Mouse (Mus musculus) frontal cortex, adult 2 months (tissue): Measurements from ENCODE around the gene Wdr78. TPM values are rescaled to one million over a fixed set of nuclear protein-coding genes. Genes with fewer than 3 reads are reported as not detected.

ENCODE experiments used
- DNase-seq, 2 experiments: peaks; one replicate each; pipeline ENCODE4 v3.0.0; 2022; ENCODE audit warnings: low spot score in 1 of 2; ENCODE audit errors: extremely low spot score in 1 of 2
- polyA plus RNA-seq: library from polyadenylated mRNA; depleted of rRNA; stranded (reverse); fragments of >200 nt; gene quantifications from 2 replicates; pipeline ENCODE4 v1.2.3, GENCODE M21; 2012; rRNA removed

Wdr78 gene
- 6.0 and 7.0 TPM in 2 replicates for polyA plus RNA-seq

DNA sequence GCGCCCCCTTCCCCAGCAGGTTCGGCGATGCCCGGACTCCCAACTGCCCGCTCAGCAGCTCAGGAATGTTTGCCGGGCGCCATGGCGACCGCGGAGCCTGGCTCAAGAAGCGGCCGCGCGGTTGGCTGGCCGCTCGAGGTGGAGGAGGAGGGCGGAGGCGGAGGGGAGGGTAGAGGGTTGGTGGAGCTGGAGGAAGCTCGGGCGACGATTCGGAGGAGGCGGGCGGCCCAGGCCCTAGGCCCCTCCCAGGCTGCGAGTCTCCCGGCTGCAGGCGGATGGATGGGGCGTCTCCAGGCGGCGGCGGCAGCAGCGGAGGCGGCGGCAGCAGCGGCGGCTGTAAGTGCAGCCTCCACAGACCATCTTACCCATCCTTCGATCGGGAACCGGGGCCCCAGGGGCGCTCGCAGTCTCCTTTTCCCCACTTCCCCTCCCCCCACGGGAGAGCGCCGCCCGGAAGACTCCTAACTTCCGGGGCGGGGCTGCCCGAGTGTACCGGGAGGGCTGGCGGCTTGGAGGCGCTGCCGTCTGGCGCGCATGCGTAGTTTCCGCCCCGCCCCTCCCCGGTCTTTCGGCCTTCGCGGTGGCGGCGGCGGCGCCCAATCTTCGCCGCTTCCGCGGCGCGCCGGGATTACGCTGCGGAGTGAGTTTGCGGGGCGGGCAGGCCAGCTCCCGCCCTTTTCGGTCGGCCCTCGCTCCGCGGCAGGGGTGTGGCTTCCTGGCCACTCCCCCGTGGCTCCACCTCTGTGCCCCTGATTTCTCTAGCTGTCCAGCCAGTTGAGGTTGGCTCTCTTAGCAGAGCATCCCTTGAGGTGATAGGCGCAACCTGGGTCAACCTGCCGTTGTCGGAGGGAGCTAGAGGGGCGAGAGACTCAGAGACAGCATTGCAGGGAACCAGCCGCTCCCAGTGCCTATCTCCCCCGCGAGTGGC is at the start of gene Wdr78, which contains the start of gene Mier1:
Gene Wdr78 (minus strand): TSS at position 372 of the 928 bp plus-strand sequence.
Gene Mier1 (plus strand): TSS at position 207 of the 928 bp plus-strand sequence.
- peak; percentile 85 to 91 for DNase-seq

DNA sequence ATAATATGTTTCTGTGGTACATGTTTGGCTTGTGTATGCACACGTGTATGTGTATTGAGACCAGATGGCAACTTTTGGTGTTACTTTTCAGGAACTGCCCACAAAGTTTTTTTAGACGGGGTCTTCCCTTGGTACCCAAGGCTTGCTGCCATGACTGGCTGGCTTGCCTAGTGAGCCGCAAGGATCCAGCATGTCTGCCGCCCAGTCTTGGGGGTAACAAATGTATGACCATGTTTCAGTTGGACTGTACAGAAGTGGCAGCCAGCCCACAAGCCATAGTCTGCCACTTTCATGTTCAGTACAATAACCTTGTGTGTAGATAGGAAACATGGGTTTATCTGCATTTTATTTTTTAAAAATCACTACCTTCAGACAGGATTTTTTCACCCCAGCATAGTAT is 44.4 kb upstream of the Wdr78 start:
- DNase-seq = no peak

DNA sequence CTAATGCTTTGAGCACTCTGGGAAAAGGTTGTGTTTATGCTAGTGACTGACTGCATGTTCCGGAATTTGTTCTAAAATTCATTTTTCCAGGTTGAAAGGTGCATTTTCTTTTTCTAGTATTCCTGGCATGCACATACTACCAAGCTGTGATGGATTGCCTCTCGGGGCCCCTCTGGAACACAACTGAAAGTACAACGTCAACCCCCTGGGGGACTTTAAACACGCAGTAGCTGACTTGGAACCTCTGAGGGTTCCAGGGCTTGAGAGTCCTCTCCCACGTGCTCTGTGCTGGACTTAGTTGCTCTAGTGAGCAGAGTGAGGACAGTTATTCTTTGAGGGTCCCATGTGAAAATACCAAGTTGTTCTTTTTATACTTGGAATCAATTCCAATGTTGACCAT is 37.6 kb upstream of the Wdr78 start:
- DNase-seq = no peak

DNA sequence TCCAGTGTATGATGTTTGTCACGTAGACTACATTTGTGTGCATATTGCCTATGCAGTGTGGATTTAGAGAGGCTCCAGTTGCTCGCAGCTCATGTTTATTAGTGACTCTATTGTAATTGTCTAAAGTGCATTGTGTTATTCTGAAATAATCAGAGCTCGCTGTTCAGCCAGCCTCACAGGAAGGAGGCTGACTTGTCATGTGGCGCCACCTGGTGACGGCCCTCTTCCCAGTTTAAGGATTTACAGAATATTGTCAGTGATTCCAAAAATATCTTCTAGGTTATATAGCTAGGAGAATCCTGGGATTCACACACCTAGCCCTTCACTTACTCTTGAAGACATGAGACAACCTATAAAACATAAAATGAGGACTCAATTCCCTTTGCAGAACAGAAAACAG is 32.0 kb upstream of the Wdr78 start:
- DNase-seq = peak; percentile 49 to 92

DNA sequence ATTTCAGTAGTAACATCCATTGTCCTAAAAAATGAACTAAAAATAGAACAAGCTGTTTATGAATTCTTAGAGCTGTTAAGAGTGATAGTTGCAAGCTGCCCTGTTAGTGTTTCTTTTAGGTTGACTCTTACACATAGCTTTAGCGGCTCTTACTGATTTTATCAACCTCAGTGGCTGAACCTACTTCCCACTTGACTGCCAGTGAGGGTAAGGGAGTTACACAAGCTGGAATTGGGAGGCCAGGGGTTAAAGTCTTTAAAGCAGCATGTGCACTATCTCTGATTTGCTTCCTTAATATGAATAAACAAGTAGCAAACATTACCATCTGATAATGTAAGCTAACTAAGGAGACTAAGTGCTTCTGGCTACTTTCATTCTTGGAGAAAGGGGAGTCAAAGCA is 22.6 kb upstream of the Wdr78 start:
- DNase-seq = no peak

DNA sequence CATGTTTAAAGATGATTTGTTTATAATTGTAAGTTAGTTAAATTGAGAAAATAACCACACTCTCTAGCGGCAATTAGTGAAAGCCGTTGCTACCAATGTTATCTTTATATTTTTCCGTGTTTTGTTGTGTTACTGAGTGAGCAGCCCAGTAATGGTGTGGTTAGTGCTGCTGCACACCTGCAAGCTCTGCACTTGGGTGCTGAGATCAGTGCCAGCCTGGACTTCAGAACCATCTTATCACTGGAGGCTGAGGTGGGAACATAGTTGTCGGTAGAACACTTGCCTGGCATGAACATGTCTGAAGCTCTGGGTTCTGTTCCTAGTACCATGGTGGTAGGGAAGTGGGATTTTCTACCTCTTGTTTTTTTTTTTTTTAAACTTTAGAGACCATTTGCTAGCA is 12.2 kb upstream of the Wdr78 start:
- DNase-seq = no peak

DNA sequence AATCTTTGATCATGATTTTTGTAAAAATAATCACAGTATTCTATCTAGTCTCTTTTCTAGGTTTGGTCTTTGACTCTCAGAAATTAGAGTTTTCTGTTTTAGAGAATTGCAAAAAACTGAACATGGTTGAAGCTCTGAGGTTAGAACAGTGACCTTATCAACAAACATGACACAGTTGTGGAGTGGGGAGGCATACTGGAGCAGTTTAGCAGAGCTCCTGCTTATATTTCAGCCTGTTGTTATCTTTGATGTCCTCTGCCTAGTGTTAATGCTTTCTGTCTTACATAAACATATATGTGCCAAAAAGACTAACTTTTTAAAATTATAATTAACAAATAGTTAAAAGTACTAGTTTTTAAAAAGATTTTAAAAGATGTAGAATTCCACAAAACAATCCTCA is 9.3 kb upstream of the Wdr78 start:
- no peak for DNase-seq

DNA sequence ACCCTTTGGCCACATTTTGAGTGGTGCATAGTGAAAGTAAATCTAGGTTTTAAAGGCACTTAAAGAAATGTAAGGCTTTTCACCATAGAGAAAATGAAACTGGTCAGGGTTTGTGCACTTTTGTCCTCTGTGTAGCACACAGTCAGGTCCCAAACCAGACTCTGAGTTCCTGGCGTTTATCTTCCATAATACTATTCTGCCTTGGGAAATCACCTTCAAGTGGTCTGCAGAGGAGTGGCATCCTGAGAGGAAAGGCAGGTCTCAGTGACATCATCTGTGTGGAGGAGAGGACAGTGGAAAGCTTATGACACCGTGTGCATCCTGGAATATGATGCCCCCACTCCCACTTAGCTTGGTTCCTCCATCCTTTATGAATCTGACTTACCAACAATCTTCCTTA is 8.7 kb upstream of the Wdr78 start:
- DNase-seq = no peak

DNA sequence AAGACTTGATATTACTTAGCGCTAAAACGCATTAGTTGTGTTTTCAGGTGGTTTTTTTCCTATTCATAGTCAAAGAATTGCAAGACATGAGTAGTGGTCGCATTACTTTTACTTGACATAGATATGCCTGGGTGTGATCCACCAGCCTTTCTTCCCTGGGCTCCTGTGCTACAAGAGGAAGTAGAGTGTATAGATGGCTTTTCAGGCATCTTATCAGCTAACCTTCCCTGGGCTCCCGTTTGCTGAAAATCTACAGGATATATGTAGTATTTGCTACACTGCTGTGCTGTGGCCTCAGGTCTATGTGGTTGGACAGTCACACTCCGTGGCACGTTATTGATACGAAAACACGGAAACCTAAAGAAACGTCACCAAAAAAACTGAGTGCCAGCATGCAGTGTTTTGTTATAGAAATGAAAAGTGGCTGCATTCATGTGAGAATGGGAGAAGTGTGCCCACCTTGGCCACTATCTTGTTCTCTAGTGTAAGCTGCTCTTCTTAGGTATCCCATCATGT is 6.6 kb upstream of the Wdr78 start:
- DNase-seq = no peak

DNA sequence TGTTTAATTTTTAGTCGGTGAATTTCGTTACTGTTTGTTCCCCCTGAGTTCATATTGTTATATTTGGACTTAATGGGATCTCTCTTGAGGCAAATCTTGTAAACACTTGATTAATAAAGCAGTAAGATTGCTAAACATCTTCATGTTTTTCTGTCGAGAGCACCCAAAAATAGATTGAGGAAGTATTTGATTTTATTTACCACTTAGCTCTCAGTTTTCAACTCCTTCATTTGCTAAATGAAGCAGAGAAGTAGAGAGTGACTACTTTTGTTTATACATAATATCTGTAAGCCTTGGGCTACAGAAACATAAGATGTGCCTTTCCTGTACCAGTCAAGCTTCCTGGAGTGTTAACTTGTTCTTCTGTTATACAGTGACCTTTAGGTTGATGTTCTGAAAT is 6.0 kb upstream of the Wdr78 start:
- no peak for DNase-seq

DNA sequence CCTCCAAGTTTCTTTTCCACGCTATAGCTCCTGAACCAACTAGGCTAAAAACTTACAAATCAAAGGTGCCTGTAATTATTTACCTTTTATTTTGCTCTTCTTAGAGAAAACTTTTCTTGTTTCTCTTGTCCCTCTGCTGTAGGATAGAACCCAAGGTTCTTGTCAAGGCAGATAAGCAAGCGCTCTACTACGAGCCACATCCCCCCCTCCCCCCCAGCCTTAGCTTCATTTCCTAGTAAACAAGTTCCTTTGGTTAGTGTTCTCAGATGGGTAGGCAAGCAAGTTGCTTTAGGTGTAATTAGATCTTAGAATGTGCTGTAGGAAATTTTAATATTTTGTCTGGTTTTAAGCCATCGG is 5.7 kb upstream of the Wdr78 start:
- DNase-seq = no peak

DNA sequence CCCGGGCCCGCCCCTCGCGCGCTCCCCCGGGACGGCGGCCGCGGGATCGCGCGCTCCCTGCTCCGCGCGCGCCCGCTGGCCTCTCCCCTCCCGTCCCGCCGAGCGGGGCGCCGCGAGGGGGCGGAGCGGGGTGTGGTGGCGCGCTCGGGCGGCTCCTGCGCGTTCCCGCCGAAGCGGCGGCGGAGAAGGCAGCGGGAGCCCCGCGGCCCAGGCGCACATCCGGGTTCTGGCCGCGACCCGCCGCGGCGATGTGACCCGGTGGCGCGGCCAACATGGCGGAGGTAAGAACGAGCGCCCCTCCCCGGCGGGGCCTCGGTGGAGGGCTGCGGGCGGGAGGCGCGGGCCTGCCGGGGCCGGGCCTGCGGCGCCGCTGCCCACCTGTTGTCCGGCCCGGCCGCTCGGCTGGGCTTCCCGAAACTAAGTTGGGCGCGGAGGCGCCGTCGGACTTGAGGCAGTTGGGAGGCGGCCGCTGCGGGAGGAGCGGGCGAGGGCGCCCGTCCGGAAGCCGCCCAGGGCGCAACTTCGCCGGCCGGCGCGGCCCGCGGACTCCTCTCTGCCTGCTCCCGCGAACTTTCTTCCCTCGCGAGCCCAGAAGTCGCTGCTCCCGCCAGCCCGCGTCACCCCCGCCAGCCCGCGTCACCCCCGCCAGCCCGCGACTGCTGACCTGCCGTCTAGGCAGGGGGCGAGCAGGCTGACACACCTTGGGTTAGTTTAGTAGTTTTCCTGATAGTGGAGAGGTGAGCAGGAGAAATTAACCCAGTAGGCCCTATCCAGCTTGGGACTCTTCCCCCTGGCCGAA is 5.1 kb upstream of the Wdr78 start:
- peak; percentile 11 to 67 for DNase-seq

DNA sequence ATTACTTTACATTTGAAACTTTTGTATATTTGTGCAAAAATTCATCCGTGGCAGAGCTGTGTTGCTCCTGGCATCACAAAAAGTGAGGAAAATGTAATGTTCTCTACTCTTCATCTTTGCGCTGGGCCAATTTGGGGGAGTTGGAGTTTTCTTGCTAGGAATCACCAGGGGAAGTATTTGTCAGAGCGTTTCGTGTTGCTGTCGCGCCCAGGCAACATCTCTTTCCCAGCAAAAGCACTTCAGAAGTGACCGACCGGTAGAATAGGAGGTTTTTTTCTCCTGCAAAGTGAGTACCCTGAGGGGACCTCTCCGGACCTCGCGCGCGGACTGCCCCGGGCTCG is 4.5 kb upstream of the Wdr78 start:
- DNase-seq = no peak

DNA sequence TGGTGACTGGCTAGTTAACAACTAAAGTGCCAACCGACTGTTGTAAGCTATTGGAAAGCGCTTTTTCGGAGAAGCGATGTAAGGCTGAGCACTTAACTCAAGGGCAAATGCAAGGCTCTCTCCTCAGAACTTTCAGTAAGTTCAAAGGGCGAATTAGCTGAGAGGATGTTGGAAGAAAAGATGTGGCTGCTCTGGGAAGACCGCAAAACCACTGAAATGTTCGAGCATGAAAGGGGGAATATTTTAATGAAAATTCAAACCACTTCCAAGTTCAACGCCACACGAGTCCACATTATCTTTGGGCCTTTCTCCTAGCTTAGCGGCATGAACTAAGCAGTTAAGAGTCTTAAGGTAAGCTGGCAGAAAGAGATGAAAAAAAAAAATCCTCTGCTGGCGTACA is 953 bp downstream of the Wdr78 start:
- DNase-seq = no peak

DNA sequence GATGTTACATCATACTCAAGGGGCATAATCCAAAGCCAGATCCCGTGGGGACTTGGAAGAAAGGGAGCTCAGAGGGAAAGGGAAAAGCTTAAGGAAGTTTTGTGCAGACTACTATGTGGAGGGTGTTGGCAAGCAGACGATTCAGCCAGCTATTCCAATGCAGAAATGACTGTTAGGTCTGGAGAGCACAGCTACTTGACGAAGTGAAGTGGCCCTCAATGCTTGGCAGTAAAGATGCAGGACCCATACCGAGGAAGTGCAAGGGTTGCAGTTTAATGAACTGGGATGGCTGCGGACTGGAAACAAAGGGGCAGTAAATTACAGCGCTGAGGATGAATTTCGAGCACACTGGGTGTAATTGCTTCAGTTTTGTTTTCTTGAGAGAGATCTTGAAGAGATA is 1.7 kb downstream of the Wdr78 start:
- no peak for DNase-seq

DNA sequence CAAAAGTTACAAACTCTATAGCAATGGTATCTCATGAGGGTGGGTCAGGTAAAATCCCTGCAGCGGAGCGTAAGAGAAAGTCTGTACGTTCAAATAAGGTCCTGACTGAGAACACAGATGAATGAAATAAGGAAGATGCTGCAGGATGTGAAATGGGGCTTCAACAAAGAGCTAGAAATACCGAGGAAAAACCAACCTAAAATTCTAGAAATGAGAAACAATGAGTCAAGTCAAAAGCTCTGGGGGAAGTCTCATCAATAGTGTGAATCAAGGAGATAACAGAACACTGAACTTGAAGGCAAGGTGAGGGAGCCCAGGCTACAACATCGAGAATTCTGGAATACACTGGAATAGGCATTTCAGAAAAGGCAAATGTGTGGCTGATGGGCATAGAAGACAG is 15.8 kb downstream of the Wdr78 start:
- no peak for DNase-seq

DNA sequence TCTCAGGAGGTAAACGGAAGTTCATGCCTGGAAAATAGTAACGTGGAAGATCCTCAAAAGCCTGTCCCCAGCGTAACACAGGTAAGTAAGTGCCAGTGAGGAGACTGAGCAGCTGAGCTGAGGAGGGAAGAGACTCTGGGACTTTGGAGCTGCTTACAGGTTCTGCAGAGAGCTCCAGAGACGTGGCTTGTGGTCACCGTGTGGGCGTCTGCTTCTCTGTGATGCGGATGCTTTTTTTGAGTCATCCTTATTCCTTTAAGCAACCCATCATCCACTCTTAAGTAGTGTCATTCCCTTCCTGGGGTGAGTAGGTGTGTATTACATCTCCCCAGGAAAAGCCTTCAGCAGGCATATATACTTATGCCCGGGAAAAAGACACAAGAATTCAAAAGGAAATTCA is 18.4 kb downstream of the Wdr78 start:
- peak in 1 of 2 experiments; percentile 30 for DNase-seq

DNA sequence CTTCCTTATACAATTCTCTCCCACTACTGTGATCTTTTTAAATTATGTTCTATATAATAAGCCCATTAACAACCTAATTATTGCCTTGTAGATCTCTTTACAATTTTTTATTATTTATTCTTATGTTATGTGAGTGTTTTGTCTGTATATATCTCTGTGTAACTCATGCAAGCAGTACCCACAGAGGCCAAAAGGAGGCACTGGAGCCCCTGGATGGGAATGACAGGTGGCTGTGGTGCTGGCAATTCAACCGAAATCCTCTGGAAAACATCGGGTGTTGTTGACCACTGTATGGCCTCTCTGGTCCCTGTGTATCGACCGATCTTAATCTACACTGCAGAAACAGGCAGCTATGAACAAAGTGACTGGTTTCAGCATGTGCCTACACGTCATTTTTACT is 29.1 kb downstream of the Wdr78 start:
- DNase-seq = no peak

DNA sequence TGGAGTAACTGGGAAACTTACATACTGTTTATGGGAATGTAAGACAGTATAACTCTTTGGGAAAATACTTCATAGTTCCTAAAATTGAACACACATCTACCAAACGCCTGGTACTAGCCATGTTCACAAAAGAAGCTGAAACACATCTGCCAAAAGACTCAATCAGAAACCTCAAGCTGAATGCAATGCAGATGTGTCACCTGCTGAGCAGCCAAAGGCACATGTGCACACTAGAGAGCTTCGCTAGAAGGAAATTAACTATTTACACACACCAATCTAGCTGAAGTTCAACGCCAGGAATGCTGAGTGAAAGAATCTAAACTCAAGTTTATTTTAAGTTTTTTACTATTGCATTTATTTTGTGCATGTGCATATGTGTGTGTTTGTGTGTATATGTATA is 43.7 kb downstream of the Wdr78 start:
- no peak for DNase-seq

DNA sequence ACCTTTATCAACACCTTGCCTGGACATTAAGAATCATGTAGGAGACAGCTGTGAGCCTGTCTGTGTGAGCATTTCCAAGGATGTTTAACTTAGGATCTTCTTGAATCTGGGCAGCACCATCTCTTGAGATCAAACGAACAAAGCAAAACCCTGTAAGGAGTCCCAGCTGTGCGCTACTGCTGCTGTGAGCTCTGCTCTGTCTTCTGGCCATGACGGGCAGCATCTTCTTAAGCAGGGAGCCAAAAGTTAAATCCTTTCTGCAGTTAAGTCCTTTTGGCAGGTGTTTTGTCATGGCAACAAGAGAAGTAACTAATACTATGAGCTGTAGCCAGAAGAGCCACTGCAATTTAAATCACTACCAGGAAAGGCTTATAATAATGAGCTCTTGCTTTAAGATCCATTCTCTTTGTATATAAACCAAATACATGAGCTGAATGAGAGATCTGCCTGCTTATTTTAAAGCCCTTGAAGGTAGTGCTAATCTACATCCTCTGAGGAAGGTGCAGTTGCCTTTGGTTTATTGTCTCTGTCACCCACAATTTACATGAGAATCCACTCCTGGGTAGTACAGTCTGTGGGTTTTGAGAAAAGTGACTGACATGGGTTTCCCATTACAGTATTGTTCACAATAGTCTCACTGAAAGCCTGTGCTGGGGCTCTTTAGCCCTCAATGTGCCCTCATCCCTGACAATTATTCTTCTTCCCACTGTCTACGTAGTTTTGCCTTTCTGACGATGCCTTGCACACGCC is 46.3 kb downstream of the Wdr78 start:
- no peak for DNase-seq

DNA sequence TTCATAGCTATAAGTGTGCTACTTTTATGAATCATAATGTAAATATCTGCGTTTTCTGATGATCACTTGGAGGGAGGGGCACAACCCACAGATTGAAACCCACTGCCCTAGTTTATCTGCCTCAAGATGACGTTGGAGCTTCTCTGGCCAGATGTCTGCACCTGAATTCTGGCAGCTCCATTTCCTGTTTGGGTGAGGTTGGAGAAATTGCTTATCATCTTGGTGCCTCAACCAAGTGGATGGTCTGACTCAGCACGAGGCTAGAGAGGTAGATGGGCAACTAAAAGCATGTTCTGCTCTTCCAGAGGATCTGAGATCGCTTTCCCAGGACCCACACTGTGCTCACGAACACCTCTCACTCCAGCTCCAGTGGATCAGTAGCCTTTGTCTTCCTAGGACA is 49.4 kb downstream of the Wdr78 start:
- DNase-seq = no peak
